Mouse (Mus musculus): ENCODE results near the gene Tmprss13. TPM values are rescaled to one million over a fixed set of nuclear protein-coding genes. Genes with fewer than 3 reads are reported as not detected.

Gene Tmprss13
- polyA plus RNA-seq, 1 experiment from 2014 or later: not detected

- Histone ChIP-seq H3K9ac (ENCODE audit: low read length) (no peak overlapping the region), H3K36me3 (ENCODE audit: control insufficient read depth, insufficient read depth, low read length) (no peaks in the 10 kb centered on the region), H3K9me3 (ENCODE audit: control insufficient read depth, low read length) (no peaks in the 10 kb centered on the region), H3K4me2 (ENCODE audit: low read depth) (no peak overlapping the region), H3K27me3 (ENCODE audit: control insufficient read depth, insufficient read depth, low read length) (no peaks in the 10 kb centered on the region), H3K4me1 (ENCODE audit: control insufficient read depth, insufficient read depth, low read length) (peaks cover 3% of the 10 kb centered on the region; the same call in 1 of the 2 replicates), H3K4me3 (ENCODE audit: low read depth, low read length) (no peak overlapping the region), H3K27ac (ENCODE audit: low read depth, low read length) (no peak overlapping the region)
- 65% methylated on average over 10 of the region's 10 CpGs for WGBS
- DNase-seq (ENCODE audit: low spot score) (no peak), ATAC-seq (ENCODE audit: insufficient read depth, low FRiP score, low TSS enrichment) (no peak)
Observed at GRCm38 (mm10) chr9:45380411-45381251, 61.7 kb downstream of the Tmprss13 start.

GRCm38 (mm10) chr9:45382336-45382735 lies 63.4 kb downstream of the Tmprss13 start:
- no peak for DNase-seq (ENCODE audit: low spot score)
- Histone ChIP-seq H3K9ac (ENCODE audit: low read length) (no peak overlapping the region), H3K4me1 (ENCODE audit: control insufficient read depth, insufficient read depth, low read length) (peaks cover 3% of the 10 kb centered on the region; the same call in 1 of the 2 replicates), H3K4me2 (ENCODE audit: low read depth) (no peak overlapping the region), H3K36me3 (ENCODE audit: control insufficient read depth, insufficient read depth, low read length) (no peaks in the 10 kb centered on the region), H3K27ac (ENCODE audit: low read depth, low read length) (no peak overlapping the region), H3K4me3 (ENCODE audit: low read depth, low read length) (no peak overlapping the region), H3K27me3 (ENCODE audit: control insufficient read depth, insufficient read depth, low read length) (no peaks in the 10 kb centered on the region), H3K9me3 (ENCODE audit: control insufficient read depth, low read length) (no peaks in the 10 kb centered on the region)
- WGBS: 89% methylated on average over 5 of the region's 5 CpGs
- ATAC-seq (ENCODE audit: insufficient read depth, low FRiP score, low TSS enrichment): no peak

GRCm38 (mm10) chr9:45382834-45383233 lies 63.9 kb downstream of the Tmprss13 start:
- Histone ChIP-seq H3K36me3 (ENCODE audit: control insufficient read depth, insufficient read depth, low read length) (no peaks in the 10 kb centered on the region), H3K9me3 (ENCODE audit: control insufficient read depth, low read length) (no peaks in the 10 kb centered on the region), H3K4me2 (ENCODE audit: low read depth) (no peak overlapping the region), H3K27me3 (ENCODE audit: control insufficient read depth, insufficient read depth, low read length) (no peaks in the 10 kb centered on the region), H3K27ac (ENCODE audit: low read depth, low read length) (no peak overlapping the region), H3K4me3 (ENCODE audit: low read depth, low read length) (no peak overlapping the region), H3K9ac (ENCODE audit: low read length) (no peak overlapping the region), H3K4me1 (ENCODE audit: control insufficient read depth, insufficient read depth, low read length) (peaks cover 3% of the 10 kb centered on the region; the same call in 1 of the 2 replicates)
- DNase-seq (ENCODE audit: low spot score) (no peak), ATAC-seq (ENCODE audit: insufficient read depth, low FRiP score, low TSS enrichment) (no peak)
- 80% methylated on average over 5 of the region's 5 CpGs for WGBS

GRCm38 (mm10) chr9:45383883-45384282 lies 65.0 kb downstream of the Tmprss13 start:
- Histone ChIP-seq H3K27me3 (ENCODE audit: control insufficient read depth, insufficient read depth, low read length) (no peaks in the 10 kb centered on the region), H3K9ac (ENCODE audit: low read length) (no peak overlapping the region), H3K27ac (ENCODE audit: low read depth, low read length) (no peak overlapping the region), H3K4me1 (ENCODE audit: control insufficient read depth, insufficient read depth, low read length) (no peaks in the 10 kb centered on the region), H3K9me3 (ENCODE audit: control insufficient read depth, low read length) (no peaks in the 10 kb centered on the region), H3K36me3 (ENCODE audit: control insufficient read depth, insufficient read depth, low read length) (no peaks in the 10 kb centered on the region), H3K4me3 (ENCODE audit: low read depth, low read length) (no peak overlapping the region), H3K4me2 (ENCODE audit: low read depth) (no peak overlapping the region)
- DNase-seq (ENCODE audit: low spot score): no peak
- ATAC-seq (ENCODE audit: insufficient read depth, low FRiP score, low TSS enrichment): no peak
- whole genome bisulfite sequencing: 93% methylated on average over 6 of the region's 6 CpGs

GRCm38 (mm10) chr9:45386698-45387097 lies 67.8 kb downstream of the Tmprss13 start:
- ATAC-seq (ENCODE audit: insufficient read depth, low FRiP score, low TSS enrichment): no peak
- DNase-seq (ENCODE audit: low spot score): no peak
- Histone ChIP-seq H3K4me3 (ENCODE audit: low read depth, low read length) (no peak overlapping the region), H3K4me1 (ENCODE audit: control insufficient read depth, insufficient read depth, low read length) (no peaks in the 10 kb centered on the region), H3K27me3 (ENCODE audit: control insufficient read depth, insufficient read depth, low read length) (no peaks in the 10 kb centered on the region), H3K9ac (ENCODE audit: low read length) (no peak overlapping the region), H3K27ac (ENCODE audit: low read depth, low read length) (no peak overlapping the region), H3K36me3 (ENCODE audit: control insufficient read depth, insufficient read depth, low read length) (no peaks in the 10 kb centered on the region), H3K9me3 (ENCODE audit: control insufficient read depth, low read length) (no peaks in the 10 kb centered on the region), H3K4me2 (ENCODE audit: low read depth) (no peak overlapping the region)
- 89% methylated on average over 5 of the region's 5 CpGs for WGBS

- no peaks in the 10 kb centered on the region for H3K36me3 ChIP-seq (ENCODE audit: control insufficient read depth, insufficient read depth, low read length)
- no peak overlapping the region for H3K4me3 ChIP-seq (ENCODE audit: low read depth, low read length)
- H3K27me3 ChIP-seq (ENCODE audit: control insufficient read depth, insufficient read depth, low read length): no peaks in the 10 kb centered on the region
- H3K27ac ChIP-seq (ENCODE audit: low read depth, low read length): no peak overlapping the region
- no peak overlapping the region for H3K4me2 ChIP-seq (ENCODE audit: low read depth)
- no peaks in the 10 kb centered on the region for H3K4me1 ChIP-seq (ENCODE audit: control insufficient read depth, insufficient read depth, low read length)
- no peak for ATAC-seq (ENCODE audit: insufficient read depth, low FRiP score, low TSS enrichment)
- H3K9me3 ChIP-seq (ENCODE audit: control insufficient read depth, low read length): no peaks in the 10 kb centered on the region
- WGBS: 48% methylated on average over 12 of the region's 12 CpGs
- no peak overlapping the region for H3K9ac ChIP-seq (ENCODE audit: low read length)
- peak; percentile 86 for DNase-seq (ENCODE audit: low spot score)
Observed at GRCm38 (mm10) chr9:45388385-45388994, 69.6 kb downstream of the Tmprss13 start.

- Histone ChIP-seq H3K27ac (ENCODE audit: low read depth, low read length) (no peak overlapping the region), H3K4me2 (ENCODE audit: low read depth) (no peak overlapping the region), H3K36me3 (ENCODE audit: control insufficient read depth, insufficient read depth, low read length) (no peaks in the 10 kb centered on the region), H3K9ac (ENCODE audit: low read length) (no peak overlapping the region), H3K27me3 (ENCODE audit: control insufficient read depth, insufficient read depth, low read length) (no peaks in the 10 kb centered on the region), H3K4me3 (ENCODE audit: low read depth, low read length) (no peak overlapping the region), H3K4me1 (ENCODE audit: control insufficient read depth, insufficient read depth, low read length) (no peaks in the 10 kb centered on the region), H3K9me3 (ENCODE audit: control insufficient read depth, low read length) (no peaks in the 10 kb centered on the region)
- WGBS: 90% methylated on average over 8 of the region's 8 CpGs
- no peak for ATAC-seq (ENCODE audit: insufficient read depth, low FRiP score, low TSS enrichment)
- no peak for DNase-seq (ENCODE audit: low spot score)
Observed at GRCm38 (mm10) chr9:45389596-45389995, 70.7 kb downstream of the Tmprss13 start.

- no peak overlapping the region for H3K4me2 ChIP-seq (ENCODE audit: low read depth)
- WGBS: 75% methylated on average over 7 of the region's 7 CpGs
- no peak for DNase-seq (ENCODE audit: low spot score)
- no peak overlapping the region for H3K27ac ChIP-seq (ENCODE audit: low read depth, low read length)
- no peaks in the 10 kb centered on the region for H3K36me3 ChIP-seq (ENCODE audit: control insufficient read depth, insufficient read depth, low read length)
- H3K9ac ChIP-seq (ENCODE audit: low read length): no peak overlapping the region
- no peaks in the 10 kb centered on the region for H3K9me3 ChIP-seq (ENCODE audit: control insufficient read depth, low read length)
- H3K27me3 ChIP-seq (ENCODE audit: control insufficient read depth, insufficient read depth, low read length): no peaks in the 10 kb centered on the region
- no peak for ATAC-seq (ENCODE audit: insufficient read depth, low FRiP score, low TSS enrichment)
- H3K4me1 ChIP-seq (ENCODE audit: control insufficient read depth, insufficient read depth, low read length): no peaks in the 10 kb centered on the region
- no peak overlapping the region for H3K4me3 ChIP-seq (ENCODE audit: low read depth, low read length)
Observed at GRCm38 (mm10) chr9:45391299-45391698, 72.4 kb downstream of the Tmprss13 start.

GRCm38 (mm10) chr9:45395218-45395617 lies 76.3 kb downstream of the Tmprss13 start:
- no peak overlapping the region for H3K9ac ChIP-seq (ENCODE audit: low read length)
- ATAC-seq (ENCODE audit: insufficient read depth, low FRiP score, low TSS enrichment) (no peak), DNase-seq (ENCODE audit: low spot score) (no peak)
- no peaks in the 10 kb centered on the region for H3K36me3 ChIP-seq (ENCODE audit: control insufficient read depth, insufficient read depth, low read length)
- no peak overlapping the region for H3K4me3 ChIP-seq (ENCODE audit: low read depth, low read length)
- H3K9me3 ChIP-seq (ENCODE audit: control insufficient read depth, low read length): no peaks in the 10 kb centered on the region
- H3K27ac ChIP-seq (ENCODE audit: low read depth, low read length): no peak overlapping the region
- no peaks in the 10 kb centered on the region for H3K27me3 ChIP-seq (ENCODE audit: control insufficient read depth, insufficient read depth, low read length)
- WGBS: 90% methylated on average over 6 of the region's 6 CpGs
- H3K4me1 ChIP-seq (ENCODE audit: control insufficient read depth, insufficient read depth, low read length): no peaks in the 10 kb centered on the region
- no peak overlapping the region for H3K4me2 ChIP-seq (ENCODE audit: low read depth)

Data from neural tube, embryonic 11.5 days (tissue).